Comparison of ENCODE assay signal across 8 mouse cellular contexts in the genomic region with DNA sequence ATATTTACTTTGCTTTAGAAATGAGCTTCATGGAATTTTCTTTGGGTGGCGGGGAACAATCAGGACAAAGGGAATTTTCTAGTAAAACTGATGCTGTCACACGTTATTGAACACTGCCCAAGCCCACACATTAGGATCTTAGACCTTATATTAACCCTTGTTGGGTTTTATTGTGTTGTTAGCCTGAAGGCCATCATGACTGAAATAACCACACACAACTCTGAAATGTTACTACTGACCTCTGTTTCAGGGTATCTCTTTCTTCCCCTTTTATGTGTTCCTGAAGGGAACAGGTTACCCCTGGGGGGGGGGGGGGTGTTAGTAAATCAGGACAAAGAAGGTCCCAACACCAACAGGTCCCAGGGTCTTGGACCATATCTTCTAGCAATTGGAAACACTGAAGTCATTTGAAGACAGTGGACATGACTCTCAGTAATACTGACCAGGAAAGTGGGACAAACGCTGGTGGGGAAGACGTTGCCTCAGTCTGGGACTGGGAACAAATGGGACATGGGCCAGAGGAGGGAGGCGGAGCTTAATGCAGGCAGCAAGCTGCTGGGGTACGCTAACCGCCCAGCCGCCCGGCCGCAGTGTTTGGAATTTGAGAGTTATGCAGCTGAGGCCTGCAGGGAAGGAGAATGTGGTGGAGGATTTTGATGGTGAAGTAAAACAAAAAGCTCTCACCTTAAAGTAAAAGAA.
DNase-seq lines count a peak whose midpoint lies in the region; ATAC-seq and TF ChIP-seq lines count a peak whose summit lies in the region.

No protein-coding gene starts in this region.

- H3K4me1 ChIP-seq in lung, adult 2 months (ENCODE audit: control insufficient read depth, insufficient read depth, low read length), result peaks cover 29% of the 10 kb centered on the region
- peaks cover 8% of the 10 kb centered on the region; the same call in 1 of the 2 replicates for H3K4me1 ChIP-seq in forebrain, postnatal 0 days (ENCODE audit: insufficient read depth)
- peaks cover 49% of the 10 kb centered on the region for H3K4me1 ChIP-seq in kidney, embryonic 16.5 days (ENCODE audit: insufficient read depth, low read length)
- H3K4me1 ChIP-seq in neural tube, embryonic 14.5 days (ENCODE audit: control insufficient read depth, insufficient read depth, low read length), result peaks cover 7% of the 10 kb centered on the region

- no peaks in the 10 kb centered on the region for H3K9me3 ChIP-seq in forebrain, postnatal 0 days (ENCODE audit: low read length)
- H3K9me3 ChIP-seq in kidney, embryonic 16.5 days (ENCODE audit: low read length), result peaks cover 3% of the 10 kb centered on the region; the same call in 1 of the 2 replicates
- H3K9me3 ChIP-seq in neural tube, embryonic 14.5 days (ENCODE audit: control insufficient read depth, low read length), result no peaks in the 10 kb centered on the region

- H3K4me3 ChIP-seq in lung, adult 2 months (replicated peaks; ENCODE audit: extremely low read depth, low read depth, low read length), result no peak overlapping the region
- H3K4me3 ChIP-seq in forebrain, postnatal 0 days (ENCODE audit: low read depth, low read length), result no peak overlapping the region
- H3K4me3 ChIP-seq in kidney, embryonic 16.5 days (ENCODE audit: low read length), result no peak overlapping the region
- H3K4me3 ChIP-seq in neural tube, embryonic 14.5 days (ENCODE audit: low read depth, low read length), result no peak overlapping the region

- no peaks in the 10 kb centered on the region for H3K27me3 ChIP-seq in forebrain, postnatal 0 days (ENCODE audit: insufficient read depth, low read length)
- H3K27me3 ChIP-seq in kidney, embryonic 16.5 days (ENCODE audit: insufficient read depth, low read length), result no peaks in the 10 kb centered on the region
- no peaks in the 10 kb centered on the region for H3K27me3 ChIP-seq in neural tube, embryonic 14.5 days (ENCODE audit: control insufficient read depth, insufficient read depth, low read length)

- H3K27ac ChIP-seq in forebrain, postnatal 0 days (ENCODE audit: low read depth, low read length), result no peak overlapping the region
- peak overlapping the region; percentile 90 for H3K27ac ChIP-seq in kidney, embryonic 16.5 days (ENCODE audit: low read length)
- H3K27ac ChIP-seq in neural tube, embryonic 14.5 days (ENCODE audit: low read depth, low read length), result peak overlapping the region; percentile 44; the same call in 1 of the 2 replicates

- no peaks in the 10 kb centered on the region for H3K36me3 ChIP-seq in forebrain, postnatal 0 days (ENCODE audit: insufficient read depth)
- 0 out of 2 replicates have a peak, but pooled peaks cover 4% of the 10 kb centered on the region for H3K36me3 ChIP-seq in kidney, embryonic 16.5 days (ENCODE audit: insufficient read depth, low read length)
- no peaks in the 10 kb centered on the region for H3K36me3 ChIP-seq in neural tube, embryonic 14.5 days (ENCODE audit: control insufficient read depth, insufficient read depth, low read length)

- no peak overlapping the region for H3K4me2 ChIP-seq in forebrain, postnatal 0 days (ENCODE audit: low read depth)
- no peak overlapping the region for H3K4me2 ChIP-seq in kidney, embryonic 16.5 days (replicated peaks; ENCODE audit: low read depth, low read length)
- H3K4me2 ChIP-seq in neural tube, embryonic 14.5 days (ENCODE audit: low read depth, low read length), result no peak overlapping the region

- ATAC-seq in forebrain, postnatal 0 days, result 0 out of 2 replicates have a peak, but pooled peaks have one; percentile 8
- peak; percentile 40; the same call in 1 of the 2 replicates for ATAC-seq in kidney, embryonic 16.5 days (ENCODE audit: low FRiP score, low TSS enrichment)
- peak; percentile 5; the same call in 1 of the 2 replicates for ATAC-seq in neural tube, embryonic 14.5 days (ENCODE audit: low read depth)

- H3K9ac ChIP-seq in forebrain, postnatal 0 days, result no peak overlapping the region
- no peak overlapping the region for H3K9ac ChIP-seq in kidney, embryonic 16.5 days (replicated peaks; ENCODE audit: low read length)
- H3K9ac ChIP-seq in neural tube, embryonic 14.5 days (replicated peaks; ENCODE audit: low read depth, low read length), result no peak overlapping the region

- DNase-seq in lung, adult 18-20 months, result peak; percentile 40 to 52
- no peak for DNase-seq in lung, adult 2 months
- no peak for DNase-seq in forebrain, postnatal 0 days
- DNase-seq in spleen, postnatal 10 days (ENCODE audit: low spot score in 2 of 2), result no peak
- DNase-seq in left cerebral cortex, adult 9 months (ENCODE audit: low spot score in 2 of 2), result no peak
- DNase-seq in ovary, postnatal 10 days (ENCODE audit: low spot score), result no peak

- 52% methylated on average over 10 of the region's 10 CpGs for WGBS in lung, adult 2 months
- WGBS in forebrain, postnatal 0 days, result 72% methylated on average over 10 of the region's 10 CpGs
- WGBS in kidney, embryonic 16.5 days, result 67% methylated on average over 10 of the region's 10 CpGs
- 70% methylated on average over 10 of the region's 10 CpGs for WGBS in neural tube, embryonic 14.5 days

- no peak for TF ChIP-seq CTCF in lung, adult 2 months (IDR thresholded peaks at IDR 0.05; ENCODE audit: insufficient read depth, low read length)
- TF ChIP-seq CTCF in forebrain, postnatal 0 days (IDR thresholded peaks at IDR 0.05; ENCODE audit: low read depth), result no peak

- TF ChIP-seq POLR2A in lung, adult 2 months (IDR thresholded peaks at IDR 0.05; ENCODE audit: borderline replicate concordance, extremely low read depth, low read depth, low read length), result no peak

Comparison
In these comparisons a context has a peak if more than half of its experiments do, and no peak if none do; other contexts are left out.
1. DNase-seq: peak in lung, adult 18-20 months (2 of 2); none in lung, adult 2 months (single experiment), forebrain, postnatal 0 days (single experiment), spleen, postnatal 10 days (0 of 2), left cerebral cortex, adult 9 months (0 of 2) and ovary, postnatal 10 days (single experiment).
2. Peak in every context shown above with its lines, with median percentiles within 50 percentile points of each other: ATAC-seq.